Mouse (Mus musculus) limb, embryonic 12.5 days (tissue): Measurements from ENCODE around the gene Acrbp. TPM values are rescaled to one million over a fixed set of nuclear protein-coding genes. Genes with fewer than 3 reads are reported as not detected.

Experiments used
- ATAC-seq: fragments of 200-750 bp; cut with Nextera tagmentation; 2 replicates; pipeline ENCODE4 v1.8.0; 2017; ENCODE audit warnings: low read depth, moderate TSS enrichment; ENCODE audit not compliant: insufficient number of reproducible peaks, insufficient read depth, low FRiP score, low TSS enrichment
- H3K27ac ChIP-seq: fragments of 300-500 bp; sonication (generic); 2 replicates; pipeline ENCODE4 v1.5.1; 2016; ENCODE audit warnings: mild to moderate bottlenecking, moderate library complexity
- H3K27me3 ChIP-seq: fragments of 300-500 bp; sonication (generic); 2 replicates; pipeline ENCODE4 v1.6.1; 2016; ENCODE audit warnings: mild to moderate bottlenecking, moderate library complexity
- H3K36me3 ChIP-seq: fragments of 300-500 bp; sonication (generic); 2 replicates; pipeline ENCODE4 v1.6.1; 2016; ENCODE audit warnings: mild to moderate bottlenecking, moderate library complexity
- H3K4me1 ChIP-seq: fragments of 300-500 bp; sonication (generic); replicated peaks from 2 replicates; pipeline ENCODE4 v1.6.1; 2016
- H3K4me2 ChIP-seq: fragments of 300-500 bp; sonication (generic); 2 replicates; pipeline ENCODE4 v1.6.1; 2016; ENCODE audit warnings: mild to moderate bottlenecking, moderate library complexity
- H3K4me3 ChIP-seq: fragments of 300-500 bp; sonication (generic); replicated peaks from 2 replicates; pipeline ENCODE4 v1.5.1; 2016; ENCODE audit warnings: mild to moderate bottlenecking
- H3K9ac ChIP-seq: fragments of 300-500 bp; sonication (generic); replicated peaks from 2 replicates; pipeline ENCODE4 v1.6.1; 2016; ENCODE audit warnings: mild to moderate bottlenecking, moderate library complexity
- H3K9me3 ChIP-seq: fragments of 300-500 bp; sonication (generic); 2 replicates; pipeline ENCODE4 v1.6.1; 2016; ENCODE audit warnings: mild to moderate bottlenecking, moderate library complexity
- WGBS: fragments of 180-500 bp; shearing (Covaris S2); methylation state at CpG from one replicate; pipeline ENCODE4 v1.1.7; 2016; 5-methylcytosine and 5-hydroxymethylcytosine counted together
- polyA plus RNA-seq: library from polyadenylated mRNA; unstranded; fragments of >200 nt; fragmentation: Nextera tagmentation; extraction: Ambion mirVana; gene quantifications from 2 replicates; pipeline ENCODE4 v1.2.1, GENCODE M21; 2016

Acrbp gene
- polyA plus RNA-seq, 1 experiment from 2014 or later = 17.6 TPM

- Histone ChIP-seq H3K36me3 (no peaks in the 10 kb centered on the region), H3K9me3 (no peaks in the 10 kb centered on the region), H3K9ac (no peak overlapping the region), H3K27ac (peak overlapping the region; percentile 78), H3K4me2 (no peak overlapping the region), H3K27me3 (0 out of 2 replicates have a peak, but pooled peaks cover 8% of the 10 kb centered on the region), H3K4me1 (peaks cover 13% of the 10 kb centered on the region), H3K4me3 (no peak overlapping the region)
- ATAC-seq = 0 out of 2 replicates have a peak, but pooled peaks have one; percentile 34
- 84% methylated on average over 18 of the region's 18 CpGs for WGBS
These were observed 21.8 kb downstream of the Acrbp start for GRCm38 (mm10) chr6:125071170-125071895.

GRCm38 (mm10) chr6:125071896-125072279, 22.4 kb downstream of the Acrbp start:
- no peaks in the 10 kb centered on the region for H3K36me3 ChIP-seq
- H3K9me3 ChIP-seq = no peaks in the 10 kb centered on the region
- peak; percentile 54 for ATAC-seq
- peak overlapping the region; percentile 78 for H3K27ac ChIP-seq
- 19% methylated on average over 2 of the region's 2 CpGs for WGBS
- peaks cover 13% of the 10 kb centered on the region for H3K4me1 ChIP-seq
- H3K4me2 ChIP-seq = no peak overlapping the region
- no peak overlapping the region for H3K4me3 ChIP-seq
- 0 out of 2 replicates have a peak, but pooled peaks cover 8% of the 10 kb centered on the region for H3K27me3 ChIP-seq
- H3K9ac ChIP-seq = no peak overlapping the region

- no peaks in the 10 kb centered on the region for H3K9me3 ChIP-seq
- H3K9ac ChIP-seq = no peak overlapping the region
- H3K4me3 ChIP-seq = no peak overlapping the region
- 71% methylated on average over 8 of the region's 8 CpGs for WGBS
- peaks cover 13% of the 10 kb centered on the region for H3K4me1 ChIP-seq
- ATAC-seq = no peak
- no peaks in the 10 kb centered on the region for H3K36me3 ChIP-seq
- 0 out of 2 replicates have a peak, but pooled peaks cover 1% of the 10 kb centered on the region for H3K27me3 ChIP-seq
- H3K27ac ChIP-seq = no peak overlapping the region
- no peak overlapping the region for H3K4me2 ChIP-seq
These were observed 24.3 kb downstream of the Acrbp start for GRCm38 (mm10) chr6:125073825-125074224.

GRCm38 (mm10) chr6:125081394-125081793, 31.9 kb downstream of the Acrbp start:
- Histone ChIP-seq H3K36me3 (no peaks in the 10 kb centered on the region), H3K27me3 (peaks cover 4% of the 10 kb centered on the region), H3K4me2 (peak overlapping the region; percentile 78), H3K4me3 (peak overlapping the region; percentile 45), H3K4me1 (peaks cover 5% of the 10 kb centered on the region; the same call in 1 of the 2 replicates), H3K9ac (peak overlapping the region; percentile 63), H3K9me3 (no peaks in the 10 kb centered on the region), H3K27ac (peak overlapping the region; percentile 79)
- 26% methylated on average over 25 of the region's 25 CpGs for WGBS
- ATAC-seq = peak; percentile 43

- Histone ChIP-seq H3K4me3 (peak overlapping the region; percentile 45), H3K4me2 (peak overlapping the region; percentile 78), H3K9me3 (no peaks in the 10 kb centered on the region), H3K27ac (peak overlapping the region; percentile 79), H3K27me3 (peaks cover 4% of the 10 kb centered on the region), H3K4me1 (peaks cover 5% of the 10 kb centered on the region; the same call in 1 of the 2 replicates), H3K9ac (peak overlapping the region; percentile 63), H3K36me3 (no peaks in the 10 kb centered on the region)
- 21% methylated on average over 45 of the region's 45 CpGs for WGBS
- peak; percentile 83 for ATAC-seq
These were observed 32.5 kb downstream of the Acrbp start for GRCm38 (mm10) chr6:125081797-125082560.

GRCm38 (mm10) chr6:125082801-125083386, 33.4 kb downstream of the Acrbp start:
- peaks cover 4% of the 10 kb centered on the region for H3K27me3 ChIP-seq
- no peaks in the 10 kb centered on the region for H3K9me3 ChIP-seq
- 88% methylated on average over 7 of the region's 7 CpGs for WGBS
- H3K4me3 ChIP-seq = no peak overlapping the region
- no peaks in the 10 kb centered on the region for H3K36me3 ChIP-seq
- no peak overlapping the region for H3K4me2 ChIP-seq
- no peak overlapping the region for H3K27ac ChIP-seq
- ATAC-seq = no peak
- no peak overlapping the region for H3K9ac ChIP-seq
- H3K4me1 ChIP-seq = peaks cover 5% of the 10 kb centered on the region; the same call in 1 of the 2 replicates

GRCm38 (mm10) chr6:125084424-125084823, 34.9 kb downstream of the Acrbp start:
- no peak for ATAC-seq
- Histone ChIP-seq H3K9ac (no peak overlapping the region), H3K27ac (no peak overlapping the region), H3K4me1 (peaks cover 15% of the 10 kb centered on the region), H3K9me3 (no peaks in the 10 kb centered on the region), H3K4me2 (no peak overlapping the region), H3K4me3 (no peak overlapping the region), H3K36me3 (no peaks in the 10 kb centered on the region), H3K27me3 (peaks cover 4% of the 10 kb centered on the region)
- WGBS = 15% methylated on average over 4 of the region's 4 CpGs

GRCm38 (mm10) chr6:125087937-125088336, 38.4 kb downstream of the Acrbp start:
- no peak overlapping the region for H3K4me2 ChIP-seq
- H3K4me3 ChIP-seq = no peak overlapping the region
- 95% methylated on average over 3 of the region's 3 CpGs for WGBS
- peak overlapping the region; percentile 96 for H3K27ac ChIP-seq
- peaks cover 25% of the 10 kb centered on the region for H3K4me1 ChIP-seq
- ATAC-seq = no peak
- no peaks in the 10 kb centered on the region for H3K36me3 ChIP-seq
- no peaks in the 10 kb centered on the region for H3K27me3 ChIP-seq
- H3K9ac ChIP-seq = no peak overlapping the region
- H3K9me3 ChIP-seq = no peaks in the 10 kb centered on the region

GRCm38 (mm10) chr6:125088561-125089321, 39.3 kb downstream of the Acrbp start:
- 1% methylated on average over 20 of the region's 20 CpGs for WGBS
- Histone ChIP-seq H3K4me2 (peak overlapping the region; percentile 56), H3K9ac (peak overlapping the region; percentile 32; the same call in 1 of the 2 replicates), H3K36me3 (no peaks in the 10 kb centered on the region), H3K9me3 (no peaks in the 10 kb centered on the region), H3K27ac (peak overlapping the region; percentile 96), H3K4me1 (peaks cover 25% of the 10 kb centered on the region), H3K4me3 (peak overlapping the region; percentile 6; the same call in 1 of the 2 replicates), H3K27me3 (no peaks in the 10 kb centered on the region)
- peak; percentile 56 for ATAC-seq

GRCm38 (mm10) chr6:125089521-125090321, 40.2 kb downstream of the Acrbp start:
- Histone ChIP-seq H3K27ac (peak overlapping the region; percentile 96), H3K9me3 (no peaks in the 10 kb centered on the region), H3K27me3 (no peaks in the 10 kb centered on the region), H3K36me3 (no peaks in the 10 kb centered on the region), H3K4me3 (peak overlapping the region; percentile 21), H3K4me2 (peak overlapping the region; percentile 56), H3K9ac (peak overlapping the region; percentile 45), H3K4me1 (peaks cover 25% of the 10 kb centered on the region)
- 1% methylated on average over 15 of the region's 15 CpGs for WGBS
- peak; percentile 71 for ATAC-seq
